Mouse (Mus musculus) embryo, embryonic 11.5 days (tissue): ENCODE measurements around the gene Lrrc57.

ENCODE experiments used
- DNase-seq: peaks from one replicate; pipeline ENCODE4 v3.0.0-alpha.2; 2012; ENCODE audit warnings: low read depth, low spot score

The Lrrc57 gene

DNA sequence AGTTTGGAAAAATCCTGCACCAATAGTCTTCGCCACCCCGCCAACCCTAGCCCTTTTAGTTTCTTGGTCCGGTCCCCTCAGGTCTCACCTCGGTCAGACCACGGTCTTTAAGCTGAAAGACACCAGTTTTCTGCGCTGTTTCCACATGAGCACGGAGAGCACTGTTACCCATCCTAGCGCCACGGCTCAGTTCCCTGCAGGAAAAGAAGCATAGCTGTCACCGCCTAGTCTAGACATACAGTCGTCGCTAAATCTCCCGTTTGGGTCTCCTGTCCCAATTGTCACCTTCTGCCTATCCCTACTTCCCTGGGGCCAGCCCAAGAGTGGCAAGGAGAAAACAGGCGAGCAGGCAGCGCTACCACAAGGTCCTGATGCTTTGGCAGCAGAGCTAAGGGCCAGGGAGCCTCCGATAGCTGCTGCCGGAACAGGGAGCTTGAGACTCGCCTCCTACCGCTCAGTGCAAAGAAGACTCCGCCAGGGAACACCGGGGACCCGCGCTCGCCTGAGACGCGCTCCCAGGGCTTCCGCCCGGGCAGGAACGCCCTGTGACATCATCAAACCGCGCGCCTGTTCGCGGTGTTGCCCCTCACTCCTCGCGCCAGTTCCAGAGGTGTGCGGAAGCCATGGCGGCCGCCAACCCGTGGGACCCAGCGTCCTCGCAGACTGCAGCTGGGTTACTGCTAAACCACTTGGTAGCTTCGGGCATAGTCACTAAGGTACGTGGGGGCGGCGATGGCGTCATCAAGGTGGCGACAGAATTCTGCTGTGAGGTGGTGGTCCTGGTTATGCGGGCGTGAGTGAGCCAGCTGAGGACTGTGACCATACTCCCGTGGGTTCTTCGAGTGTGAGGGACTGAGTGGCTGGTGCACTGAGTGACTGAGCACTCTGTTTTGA lies at the start of gene Lrrc57, which contains the start of gene Haus2:
TSS of gene Lrrc57 (minus strand) at position 691 of the 894 bp plus-strand sequence.
TSS of gene Haus2 (plus strand) at position 554 of the 894 bp plus-strand sequence.
- DNase-seq = peak; percentile 85

DNA sequence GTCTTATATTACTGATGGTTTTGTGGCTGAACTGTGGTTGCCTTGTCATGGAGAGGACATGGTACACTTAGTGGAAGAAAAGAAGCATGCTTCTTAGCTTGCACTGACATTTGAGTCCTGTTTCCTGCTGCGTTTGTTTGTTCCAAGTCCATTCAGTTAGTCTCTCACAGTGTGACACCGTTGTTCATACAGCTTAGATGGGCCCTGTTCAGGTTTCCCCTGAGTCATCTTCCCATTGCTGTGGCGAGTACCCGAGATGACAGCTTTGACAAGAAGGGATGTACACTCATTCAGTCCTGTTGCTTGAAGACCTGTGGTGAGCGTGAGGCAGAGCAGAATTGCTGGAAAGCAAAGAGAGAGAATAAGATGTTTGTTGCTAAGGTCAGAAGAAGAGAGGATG lies 49.2 kb upstream of the Lrrc57 start:
- DNase-seq = no peak

DNA sequence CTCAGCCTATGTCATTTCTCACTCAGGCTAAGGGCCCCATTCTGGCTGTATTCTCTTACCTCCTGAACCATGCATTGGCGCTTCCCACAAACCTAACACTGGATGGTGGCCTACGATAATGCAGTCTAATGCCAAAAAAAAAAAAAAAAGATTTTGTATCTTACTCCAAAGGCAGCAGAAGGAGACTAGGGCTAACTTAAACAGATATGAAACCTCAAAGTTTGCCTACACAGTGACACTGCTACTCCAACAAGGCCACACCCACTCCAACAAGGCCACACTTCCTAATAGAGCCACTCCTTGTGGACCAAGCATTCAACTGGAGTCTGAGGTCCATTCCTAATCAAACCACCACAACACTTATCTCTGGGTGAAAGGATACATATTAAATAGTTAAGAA lies 47.4 kb upstream of the Lrrc57 start:
- DNase-seq = no peak

GRCm38 (mm10) chr2:120655905-120656304 lies 46.6 kb upstream of the Lrrc57 start:
- DNase-seq = no peak

DNA sequence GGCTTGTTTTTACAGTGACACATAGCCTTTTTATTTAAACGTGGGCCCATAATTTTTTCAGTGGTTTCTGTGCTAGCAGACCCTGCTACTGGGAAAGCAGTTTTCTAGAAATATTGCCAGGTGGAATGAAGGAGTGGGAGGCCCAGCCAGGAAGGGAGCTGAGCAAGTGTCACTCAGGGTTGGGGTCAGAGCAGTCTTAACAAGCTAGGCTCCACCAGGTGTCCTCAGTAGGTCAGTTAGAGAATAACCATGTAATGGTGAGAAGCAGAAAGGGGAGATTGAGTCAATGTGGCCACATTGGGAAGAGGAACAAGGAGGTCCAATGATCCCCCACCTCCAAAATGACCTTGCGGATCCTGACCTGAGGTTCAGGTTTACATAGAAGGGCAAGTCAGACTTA lies 45.4 kb upstream of the Lrrc57 start:
- no peak for DNase-seq

GRCm38 (mm10) chr2:120652925-120653284 lies 43.6 kb upstream of the Lrrc57 start:
- no peak for DNase-seq

DNA sequence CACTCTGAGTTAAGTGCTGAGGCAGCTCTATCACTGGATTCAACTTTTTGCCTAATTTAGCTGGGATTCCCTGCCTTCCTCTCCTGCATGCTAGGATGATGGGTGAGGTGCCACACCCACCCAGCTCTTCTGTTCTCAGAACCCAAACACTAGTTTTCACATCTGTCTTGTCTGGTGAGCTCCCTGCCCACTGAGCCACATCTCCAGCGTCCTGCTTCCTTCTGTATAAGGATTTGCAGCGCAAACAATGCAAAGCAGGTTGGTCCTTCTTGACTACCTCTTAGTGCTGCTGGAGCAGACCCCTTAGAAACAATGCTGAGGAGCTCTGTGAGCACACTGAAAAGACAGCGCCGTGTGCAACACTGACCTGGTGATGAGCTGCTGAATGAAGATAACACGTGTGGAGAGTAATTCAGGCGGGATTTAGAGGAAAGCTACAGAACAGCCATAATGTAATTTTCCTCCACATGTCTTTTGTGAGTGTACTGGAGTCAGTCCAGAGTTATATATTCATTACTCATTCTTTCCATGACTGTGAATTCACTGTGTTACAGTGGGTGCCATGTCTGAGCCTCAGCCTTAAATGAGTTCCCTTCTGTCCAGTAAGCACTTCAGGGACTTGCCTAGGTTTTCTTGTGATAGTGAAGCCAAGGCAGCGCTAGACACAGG lies 43.1 kb upstream of the Lrrc57 start:
- no peak for DNase-seq

- DNase-seq = no peak
Observed at GRCm38 (mm10) chr2:120646777-120647176, 37.5 kb upstream of the Lrrc57 start.

GRCm38 (mm10) chr2:120643836-120644235 lies 34.5 kb upstream of the Lrrc57 start:
- DNase-seq = no peak

DNA sequence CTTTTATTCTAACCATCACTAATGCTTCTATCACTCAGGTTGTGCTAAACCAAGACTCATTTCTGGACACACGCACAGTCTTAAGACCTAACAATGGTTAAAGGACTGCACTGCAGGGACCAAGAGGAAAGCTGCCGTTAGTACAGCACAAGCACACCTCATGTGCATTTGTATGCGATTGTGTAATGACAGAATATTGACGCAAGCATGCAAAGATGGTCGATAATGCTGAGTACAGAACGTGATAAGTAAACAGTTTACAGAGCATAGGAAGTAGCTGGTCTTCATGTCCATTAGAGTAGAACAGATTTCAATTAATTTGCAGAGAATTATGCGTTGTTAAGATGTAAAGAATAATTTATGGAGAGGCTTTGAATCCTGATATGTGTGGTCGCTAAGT lies 31.5 kb upstream of the Lrrc57 start:
- no peak for DNase-seq

- DNase-seq = no peak
Observed at GRCm38 (mm10) chr2:120631957-120632356, 22.6 kb upstream of the Lrrc57 start.

- DNase-seq = no peak
Observed at GRCm38 (mm10) chr2:120631521-120631920, 22.2 kb upstream of the Lrrc57 start.

DNA sequence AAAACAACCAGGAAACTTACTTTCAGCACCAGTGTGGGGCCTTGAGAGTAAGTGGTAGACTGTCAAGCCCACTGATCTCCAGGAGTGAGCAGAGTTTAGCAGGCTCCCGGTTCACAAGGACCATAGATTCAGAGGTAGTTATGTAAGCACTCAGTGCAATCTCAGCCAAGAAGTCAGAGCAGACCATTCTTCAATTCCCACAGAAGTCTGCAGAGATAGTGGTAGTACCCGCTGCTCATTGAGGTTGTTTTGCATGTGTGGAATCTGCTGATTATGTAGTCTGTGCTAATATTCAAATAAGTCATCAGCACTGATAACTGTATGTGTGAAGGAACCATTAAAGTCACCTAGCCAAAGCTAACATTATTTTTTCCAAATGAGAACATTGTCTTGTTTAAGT lies 21.3 kb upstream of the Lrrc57 start:
- DNase-seq = no peak

DNA sequence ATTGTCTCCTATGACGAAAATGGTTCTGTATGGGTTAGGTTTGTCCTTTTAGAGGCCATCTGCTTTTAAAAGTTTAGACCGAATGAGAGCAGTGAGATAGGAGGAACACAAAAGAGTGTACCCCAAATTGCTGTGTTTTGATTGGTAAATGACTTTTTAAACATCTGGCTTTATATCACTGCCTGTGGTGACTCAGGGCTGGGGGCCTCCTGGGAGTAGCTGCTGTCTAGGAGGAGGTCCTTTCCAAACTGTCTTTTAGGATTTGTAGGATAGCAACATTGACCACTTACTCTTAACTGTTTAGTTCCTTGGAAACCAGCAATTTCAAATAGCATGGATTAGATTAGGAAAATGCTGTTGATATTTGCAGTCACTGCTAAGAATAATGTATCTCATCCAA lies 20.9 kb upstream of the Lrrc57 start:
- DNase-seq = no peak

- DNase-seq = peak; percentile 98
Observed at GRCm38 (mm10) chr2:120628886-120629735, 19.8 kb upstream of the Lrrc57 start, which contains the start of gene Stard9. Stard9 (plus strand) TSS chr2:120629121.

DNA sequence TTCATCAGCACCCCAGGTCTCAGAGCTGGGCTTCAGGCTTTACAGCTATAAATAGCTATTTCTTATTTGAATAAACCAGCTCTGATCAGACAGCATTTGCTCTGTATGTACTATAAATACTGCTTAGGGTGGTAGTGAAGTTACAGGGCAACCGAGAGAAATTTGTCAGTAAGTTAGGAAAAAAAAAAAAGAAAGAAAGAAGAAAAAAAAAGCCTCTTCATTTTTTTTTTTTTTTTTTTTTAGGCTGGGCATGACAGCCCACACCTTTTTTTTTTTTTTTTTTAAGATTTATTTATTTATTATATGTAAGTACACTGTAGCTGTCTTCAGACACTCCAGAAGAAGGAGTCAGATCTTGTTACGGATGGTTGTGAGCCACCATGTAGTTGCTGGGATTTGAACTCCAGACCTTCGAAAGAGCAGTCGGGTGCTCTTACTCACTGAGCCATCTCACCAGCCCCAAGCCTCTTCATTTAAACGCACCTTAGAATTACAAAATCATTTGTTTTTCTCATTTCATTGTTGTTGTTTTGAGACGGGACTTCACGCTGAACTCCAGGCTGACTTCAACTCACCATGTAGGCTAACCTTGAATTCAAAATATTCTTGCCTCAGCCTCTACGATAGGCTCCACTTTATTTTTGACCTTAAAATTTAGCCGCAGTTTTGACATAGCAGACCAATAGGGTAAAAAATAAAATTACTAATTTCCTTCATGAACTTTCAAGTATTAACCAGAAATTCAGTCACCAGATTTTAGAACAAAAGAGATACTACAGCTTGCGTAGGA lies 19.0 kb upstream of the Lrrc57 start:
- DNase-seq = no peak

DNA sequence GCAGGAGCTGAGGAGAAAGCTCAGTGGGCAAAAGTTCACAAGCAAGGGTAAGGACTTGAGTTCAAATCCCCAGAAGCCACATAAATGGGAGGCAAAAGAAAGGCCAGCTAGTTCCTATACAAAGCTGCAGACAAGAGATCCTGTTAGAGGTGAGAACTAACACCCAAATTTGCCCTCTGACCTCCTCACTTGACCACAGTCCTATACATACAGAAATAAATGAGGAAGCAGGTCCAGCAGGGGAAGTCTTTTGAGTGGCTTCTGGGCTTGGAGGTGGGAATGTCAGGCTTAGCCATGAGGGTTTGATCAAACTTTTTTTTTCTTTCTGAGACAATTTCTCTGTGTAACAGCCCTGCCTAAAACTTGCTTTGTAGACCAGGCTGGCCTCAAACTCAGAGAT lies 13.6 kb upstream of the Lrrc57 start:
- no peak for DNase-seq

DNA sequence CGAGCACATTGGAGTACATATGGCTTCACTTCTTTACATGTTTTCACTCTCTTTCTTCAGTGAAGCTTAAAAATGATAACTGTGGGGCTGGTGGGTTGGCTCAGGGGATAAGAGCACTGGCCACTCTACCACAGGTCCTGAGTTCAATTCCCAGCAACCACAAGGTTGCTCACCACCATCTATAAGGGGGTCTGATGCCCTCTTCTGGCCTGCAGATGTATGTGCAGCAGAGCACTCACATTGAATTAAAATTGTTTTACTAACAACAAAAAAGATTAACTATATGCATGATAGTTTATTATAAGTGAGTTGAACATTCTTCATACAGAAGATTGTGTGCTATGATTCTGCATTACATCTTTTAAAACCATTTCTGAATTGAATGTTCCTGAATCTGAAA lies 10.2 kb upstream of the Lrrc57 start:
- no peak for DNase-seq

GRCm38 (mm10) chr2:120616279-120617163 lies 7.2 kb upstream of the Lrrc57 start:
- no peak for DNase-seq

DNA sequence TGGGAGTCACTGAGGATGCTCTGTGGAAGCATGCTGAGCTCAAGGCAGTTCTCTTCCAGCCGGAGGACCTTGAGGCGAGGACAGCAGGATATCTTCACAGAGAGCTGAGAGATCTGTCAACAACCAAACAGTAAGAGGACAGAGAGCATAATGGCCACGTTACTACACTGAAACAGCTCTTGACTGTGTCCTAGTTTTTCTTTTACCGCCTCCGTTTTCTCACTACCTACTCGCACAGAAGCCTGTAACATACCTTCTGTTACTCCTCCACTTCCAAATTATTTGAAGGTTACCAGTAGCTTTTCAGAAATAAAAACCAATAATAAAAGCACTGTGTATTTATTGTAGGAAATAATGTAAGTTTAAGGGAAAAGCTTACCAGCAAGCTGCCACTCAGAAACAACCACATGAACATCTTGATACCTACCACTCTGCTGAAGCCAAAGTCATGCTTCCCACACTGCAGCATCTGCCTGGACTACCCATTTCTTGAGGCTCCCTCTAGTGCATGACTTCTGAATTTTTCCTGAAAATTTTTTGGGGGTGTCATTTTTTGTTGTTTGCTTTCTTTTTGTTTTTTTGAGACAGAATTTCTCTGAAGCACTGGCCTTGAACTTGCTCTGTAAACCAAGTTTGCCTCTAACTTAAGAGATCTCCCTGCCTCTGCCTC lies 3.2 kb downstream of the Lrrc57 start:
- no peak for DNase-seq
